Mouse (Mus musculus) Patski (cell line): Measurements from ENCODE around the gene Tnfrsf9. TPM values are rescaled to one million over a fixed set of nuclear protein-coding genes. Genes with fewer than 3 reads are reported as not detected.

Experiments
- ATAC-seq: fragments of 100-300 bp; one replicate; pipeline ENCODE4 v1.8.0; 2021
- CTCF ChIA-PET: fragments of 350-600 bp; sonication (Branson Sonifier 250); formaldehyde crosslinking; loops from one replicate; lab custom pipeline; 2022; ENCODE audit warnings: inconsistent platforms; lab: Charles Lee
- POLR2A ChIA-PET: fragments of 350-600 bp; sonication (Branson Sonifier 250); formaldehyde crosslinking; loops from one replicate; lab custom pipeline; 2022; ENCODE audit warnings: antibody characterized with exemption, inconsistent platforms; lab: Charles Lee
- DNase-seq: peaks from one replicate; pipeline ENCODE4 v3.0.0-alpha.2; 2011; ENCODE audit warnings: low read depth, low spot score
- H3K27me3 ChIP-seq: fragments of 371-371 bp; one replicate; pipeline ENCODE4 v1.5.1; 2021
- CTCF ChIP-seq: fragments of 100-300 bp; IDR thresholded peaks from one replicate; pipeline ENCODE4 v1.5.1; 2021
- in situ Hi-C: fragments of 300-500 bp; cut with MboI; formaldehyde crosslinking; loops from 3 replicates; pipeline ENCODE4 v1.11.1; 2018; ENCODE audit warnings: low pct_unique_long_range_greater_than_20kb, mixed read lengths
- polyA plus RNA-seq: library from polyadenylated mRNA; unstranded; gene quantifications from one replicate; pipeline ENCODE4 v1.2.3, GENCODE M21; 2021

The Tnfrsf9 gene
- polyA plus RNA-seq, result 2.1 TPM

GRCm38 (mm10) chr4:150914290-150914733 lies at the start of gene Tnfrsf9, which contains the start of gene Park7:
Tnfrsf9 (plus strand) TSS chr4:150914562.
Park7 (minus strand) TSS chr4:150914437.
- no peaks in the 10 kb centered on the region for H3K27me3 ChIP-seq
- in situ Hi-C loops, result no loop called here
- POLR2A ChIA-PET, result no interaction called here
- DNase-seq (peak; percentile 72), ATAC-seq (peak; percentile 52)
- no peak for TF ChIP-seq CTCF
- CTCF ChIA-PET, result interaction anchor here (0.9 kb wide), 1 partner anchor 13 kb away, joined by 3 read pairs; no protein-coding TSS in a partner anchor

GRCm38 (mm10) chr4:150865371-150865770 lies 49.0 kb upstream of the Tnfrsf9 start:
- in situ Hi-C loops, result no loop called here
- ATAC-seq, result no peak
- no peak for TF ChIP-seq CTCF
- no peaks in the 10 kb centered on the region for H3K27me3 ChIP-seq
- ChIA-PET CTCF (interaction anchor here (4.7 kb wide), 1 partner anchor 9 kb away, joined by 24 read pairs; no protein-coding TSS in a partner anchor), POLR2A (interaction anchor here (8.3 kb wide), 1 partner anchor 7 kb away, joined by 105 read pairs; no protein-coding TSS in a partner anchor)
- DNase-seq, result no peak

GRCm38 (mm10) chr4:150866069-150866468 lies 48.3 kb upstream of the Tnfrsf9 start:
- CTCF ChIA-PET, result interaction anchor here (2.5 to 4.7 kb wide), 2 partner anchors 10 to 36 kb away, joined by 11 to 24 read pairs; no protein-coding TSS in a partner anchor
- ATAC-seq, result no peak
- POLR2A ChIA-PET, result interaction anchor here (0.9 to 8.3 kb wide), 2 partner anchors 8 to 68 kb away, joined by 3 to 105 read pairs; no protein-coding TSS in a partner anchor
- H3K27me3 ChIP-seq, result no peaks in the 10 kb centered on the region
- DNase-seq, result no peak
- TF ChIP-seq CTCF, result no peak
- in situ Hi-C loops, result no loop called here

- in situ Hi-C loops, result no loop called here
- ATAC-seq (no peak), DNase-seq (no peak)
- no peak for TF ChIP-seq CTCF
- ChIA-PET POLR2A (interaction anchor here (0.9 to 8.3 kb wide), 2 partner anchors 9 to 68 kb away, joined by 3 to 105 read pairs; no protein-coding TSS in a partner anchor), CTCF (interaction anchor here (2.5 to 4.7 kb wide), 2 partner anchors 10 to 36 kb away, joined by 11 to 24 read pairs; no protein-coding TSS in a partner anchor)
- H3K27me3 ChIP-seq, result no peaks in the 10 kb centered on the region
Observed at GRCm38 (mm10) chr4:150866494-150866893, 47.9 kb upstream of the Tnfrsf9 start.

GRCm38 (mm10) chr4:150868161-150868560 lies 46.2 kb upstream of the Tnfrsf9 start:
- in situ Hi-C loops, result no loop called here
- no peaks in the 10 kb centered on the region for H3K27me3 ChIP-seq
- no peak for ATAC-seq
- POLR2A ChIA-PET, result interaction anchor here (8.3 kb wide), 1 partner anchor 10 kb away, joined by 105 read pairs; no protein-coding TSS in a partner anchor
- TF ChIP-seq CTCF, result no peak
- no peak for DNase-seq
- CTCF ChIA-PET, result interaction anchor here (2.5 to 4.7 kb wide), 2 partner anchors 12 to 34 kb away, joined by 11 to 24 read pairs; no protein-coding TSS in a partner anchor

- no peaks in the 10 kb centered on the region for H3K27me3 ChIP-seq
- in situ Hi-C loops, result no loop called here
- ChIA-PET CTCF (interaction anchor here (4.7 kb wide), 1 partner anchor 13 kb away, joined by 24 read pairs; no protein-coding TSS in a partner anchor), POLR2A (interaction anchor here (8.3 kb wide), 1 partner anchor 11 kb away, joined by 105 read pairs; no protein-coding TSS in a partner anchor)
- DNase-seq (no peak), ATAC-seq (no peak)
- TF ChIP-seq CTCF, result no peak
Observed at GRCm38 (mm10) chr4:150868859-150869258, 45.5 kb upstream of the Tnfrsf9 start.

- no peaks in the 10 kb centered on the region for H3K27me3 ChIP-seq
- in situ Hi-C loops, result no loop called here
- CTCF ChIA-PET, result interaction anchor here (1.2 to 1.5 kb wide), 2 partner anchors 12 to 33 kb away, joined by 3 read pairs; no protein-coding TSS in a partner anchor
- ATAC-seq (no peak), DNase-seq (no peak)
- POLR2A ChIA-PET, result interaction anchor here (8.3 kb wide), 1 partner anchor 12 kb away, joined by 105 read pairs; no protein-coding TSS in a partner anchor
- TF ChIP-seq CTCF, result no peak
Observed at GRCm38 (mm10) chr4:150869276-150870197, 44.8 kb upstream of the Tnfrsf9 start.

GRCm38 (mm10) chr4:150870963-150871391 lies 43.4 kb upstream of the Tnfrsf9 start:
- TF ChIP-seq CTCF, result no peak
- CTCF ChIA-PET, result interaction anchor here (0.8 to 1.8 kb wide), 7 partner anchors 10 to 179 kb away, joined by 3 to 4 read pairs (median 3); no protein-coding TSS in a partner anchor
- in situ Hi-C loops, result no loop called here
- POLR2A ChIA-PET, result interaction anchor here (0.9 to 8.3 kb wide), 4 partner anchors 8 to 164 kb away, joined by 3 to 105 read pairs (median 4); no protein-coding TSS in a partner anchor
- H3K27me3 ChIP-seq, result no peaks in the 10 kb centered on the region
- ATAC-seq (peak; percentile 41), DNase-seq (peak; percentile 63)

- POLR2A ChIA-PET, result interaction anchor here (1.0 to 8.3 kb wide), 5 partner anchors 8 to 164 kb away, joined by 3 to 105 read pairs (median 3); no protein-coding TSS in a partner anchor
- TF ChIP-seq CTCF, result no peak
- CTCF ChIA-PET, result interaction anchor here (0.8 to 1.8 kb wide), 5 partner anchors 11 to 180 kb away, joined by 3 to 4 read pairs (median 3); no protein-coding TSS in a partner anchor
- ATAC-seq (peak; percentile 81), DNase-seq (peak; percentile 91)
- in situ Hi-C loops, result no loop called here
- H3K27me3 ChIP-seq, result no peaks in the 10 kb centered on the region
Observed at GRCm38 (mm10) chr4:150871392-150872138, 42.8 kb upstream of the Tnfrsf9 start.
